Mouse (Mus musculus) 3T3-L1 (cell line): ENCODE measurements around the gene Arsg.
A peak's percentile ranks its signal among the peaks of the same experiment; 100 is the strongest.
"Not testable (repeated sequence)": the region's sequence is repeated elsewhere in the genome, so short reads cannot be mapped to it uniquely, and the experiment has no call there.

ENCODE experiments used
- DNase-seq: peaks from one replicate; pipeline ENCODE4 v3.0.0-alpha.2; 2015; ENCODE audit warnings: low read depth, low spot score

The Arsg gene

GRCm38 (mm10) chr11:109468133-109468532, 5.0 kb upstream of the Arsg start:
- DNase-seq, result no peak

DNA sequence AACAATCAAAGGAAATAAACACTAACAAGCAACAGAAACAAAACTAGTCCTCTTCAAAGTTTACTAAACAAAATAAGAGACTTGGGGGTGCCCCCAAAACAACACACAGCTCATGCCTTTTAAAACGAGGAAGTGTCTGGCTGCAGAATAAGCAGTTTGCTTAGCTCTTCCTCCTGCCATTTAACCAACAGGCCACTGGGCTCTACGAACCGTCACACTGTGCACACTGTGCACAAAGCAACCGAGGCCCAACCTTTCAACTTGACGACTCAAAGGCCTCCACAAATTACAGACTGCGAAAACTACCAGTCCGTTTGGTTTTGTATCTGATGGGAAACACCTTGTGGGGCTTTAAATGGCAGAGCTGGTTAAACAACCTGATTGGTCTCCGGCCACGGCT, 3.0 kb upstream of the Arsg start:
- DNase-seq, result no peak

DNA sequence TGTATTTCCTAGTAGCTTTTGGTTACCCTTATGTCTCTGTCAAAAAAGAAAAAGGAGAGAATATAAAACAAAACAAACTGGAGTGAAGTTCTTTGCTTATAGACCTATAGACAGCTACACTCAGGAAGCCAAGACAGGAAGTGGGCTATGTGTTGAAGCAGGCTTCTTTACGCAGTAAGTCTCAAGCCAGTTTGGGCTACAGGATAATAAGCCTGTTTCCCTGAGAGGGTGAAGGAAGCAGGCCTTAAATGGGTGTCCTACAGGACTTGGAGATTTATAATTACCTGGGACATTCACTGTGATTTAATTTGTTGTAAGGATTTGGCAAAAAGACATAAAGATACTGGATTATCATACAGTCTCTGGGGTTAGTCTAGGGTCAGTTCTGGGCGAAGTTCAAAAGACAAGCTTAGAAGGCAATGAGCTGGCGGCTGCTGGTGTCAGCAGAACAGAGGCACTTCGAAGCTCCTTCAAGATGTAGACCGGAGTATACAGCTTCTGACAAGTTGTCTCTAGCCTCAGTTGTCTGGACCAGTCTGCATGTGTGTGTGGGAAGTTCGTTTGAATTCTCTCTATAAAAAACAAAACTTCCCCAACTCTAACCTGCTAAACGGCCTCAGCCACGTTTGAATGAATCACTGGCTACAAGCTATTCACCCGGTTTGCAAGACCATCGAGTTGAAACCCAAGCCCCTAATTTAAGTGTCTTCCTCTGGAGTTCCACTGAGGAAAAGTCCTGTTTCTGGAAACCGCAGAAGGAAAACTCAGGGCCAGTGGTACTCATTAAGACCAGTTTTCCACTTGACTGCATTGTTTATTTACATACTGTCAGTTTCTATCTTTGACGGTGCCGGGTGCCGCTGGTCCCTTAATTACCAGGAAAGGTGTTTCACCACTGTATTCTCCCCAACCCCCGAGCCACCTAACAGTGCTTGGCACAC, 2.0 kb upstream of the Arsg start:
- no peak for DNase-seq

DNA sequence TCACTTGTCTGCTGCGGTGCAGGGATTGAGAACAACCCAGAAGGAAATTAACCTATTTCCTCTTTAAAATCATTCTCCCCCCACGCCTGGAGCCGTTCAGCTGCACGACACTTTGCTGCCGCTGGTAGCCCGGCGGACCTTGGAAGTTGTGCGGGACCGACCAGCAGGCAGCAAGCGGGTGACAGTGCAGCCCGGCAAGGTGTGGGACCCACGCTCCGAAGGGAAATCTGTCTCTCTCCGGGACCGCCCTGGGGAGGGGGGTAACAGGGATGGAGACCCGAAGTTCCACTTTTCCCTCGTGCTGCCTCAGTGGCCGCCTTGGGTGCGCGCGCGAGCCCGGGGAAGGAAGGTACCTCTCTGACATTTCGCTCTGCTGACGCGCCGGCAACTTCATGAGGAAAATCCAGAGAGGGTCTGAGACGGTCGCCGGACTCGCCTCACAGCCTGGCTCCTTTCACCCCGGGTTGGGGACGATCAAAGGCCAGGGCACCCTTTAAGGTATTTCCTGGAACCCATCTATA, 943 bp upstream of the Arsg start:
- DNase-seq, result no peak

- DNase-seq, result peak; percentile 28
Measured at GRCm38 (mm10) chr11:109472821-109473170, 378 bp upstream of the Arsg start.

DNA sequence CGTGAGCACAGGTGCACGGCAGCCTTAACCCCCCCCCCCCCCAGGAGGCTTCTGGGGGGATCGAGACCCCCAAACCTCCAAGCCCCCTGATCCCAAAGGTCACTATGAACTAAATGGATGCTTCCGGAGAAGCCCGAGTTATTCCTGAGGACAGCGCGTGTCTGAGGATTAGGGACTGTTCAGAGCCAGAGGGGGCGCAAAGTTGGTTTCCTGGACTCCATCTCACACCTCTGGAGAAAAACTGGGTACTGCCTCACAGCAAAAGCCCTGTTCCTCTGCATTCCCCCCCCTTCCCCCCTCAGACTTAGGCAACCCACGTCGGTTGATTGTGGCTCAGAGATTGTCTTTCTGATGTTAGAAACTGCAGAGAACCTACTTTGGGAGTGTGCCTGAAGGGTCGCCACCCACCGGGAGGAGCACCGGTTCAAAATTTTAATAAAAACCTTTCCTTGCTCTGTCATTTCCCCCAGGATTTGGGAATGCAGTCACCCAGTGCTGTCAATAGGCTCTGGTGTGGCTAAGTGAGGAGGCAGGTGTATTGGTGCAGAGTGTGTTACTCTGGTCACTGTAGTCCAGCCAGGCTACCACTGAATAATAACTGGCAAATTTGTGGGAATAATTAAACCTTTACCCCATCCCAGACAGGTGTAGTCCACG, 1.0 kb downstream of the Arsg start:
- DNase-seq, result peak; percentile 9

DNA sequence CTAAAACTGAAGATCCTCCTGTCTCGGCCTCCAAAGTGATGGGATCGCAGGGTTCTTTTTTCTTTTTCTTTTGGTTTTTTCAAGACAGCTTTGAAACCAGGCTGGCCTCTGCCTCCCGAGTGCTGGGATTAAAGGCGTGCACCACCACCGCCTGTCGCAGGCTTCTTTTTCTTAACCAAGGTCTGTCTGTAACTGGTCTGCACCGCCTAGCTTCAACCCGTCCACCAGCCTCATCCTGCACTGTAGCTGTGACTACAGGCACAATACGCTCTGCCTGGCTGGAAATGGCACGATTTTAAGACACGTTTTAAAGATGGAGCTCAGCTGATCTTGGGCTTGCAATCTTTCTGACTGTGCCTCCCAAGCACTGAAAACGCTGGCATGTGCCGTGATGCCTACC, 1.7 kb downstream of the Arsg start:
- DNase-seq, result no peak

GRCm38 (mm10) chr11:109475717-109476116, 2.5 kb downstream of the Arsg start:
- DNase-seq, result no peak

- DNase-seq, result no peak
Measured at GRCm38 (mm10) chr11:109476241-109476640, 3.1 kb downstream of the Arsg start.

DNA sequence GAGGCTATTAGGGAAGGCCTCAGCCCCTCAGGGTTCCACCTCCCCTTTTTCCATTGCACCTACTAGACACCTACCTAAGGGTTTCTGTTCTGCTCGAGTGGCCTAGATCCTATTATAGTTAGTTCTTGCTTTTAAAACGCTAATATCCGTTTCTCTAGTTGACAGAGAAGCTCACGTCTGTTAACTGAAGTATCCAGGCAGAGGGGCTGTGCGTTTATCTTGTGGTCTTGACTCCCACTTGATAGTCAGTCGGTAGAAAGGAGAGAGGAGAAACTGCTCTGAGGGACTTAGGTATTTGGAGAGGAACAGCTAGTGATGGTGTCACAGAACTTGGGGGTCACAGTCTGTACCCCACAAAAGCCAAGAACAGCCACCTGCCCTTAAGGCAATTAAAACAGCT, 3.5 kb downstream of the Arsg start:
- DNase-seq, result no peak

- DNase-seq, result no peak
Measured at GRCm38 (mm10) chr11:109477606-109478380, 4.6 kb downstream of the Arsg start.

DNA sequence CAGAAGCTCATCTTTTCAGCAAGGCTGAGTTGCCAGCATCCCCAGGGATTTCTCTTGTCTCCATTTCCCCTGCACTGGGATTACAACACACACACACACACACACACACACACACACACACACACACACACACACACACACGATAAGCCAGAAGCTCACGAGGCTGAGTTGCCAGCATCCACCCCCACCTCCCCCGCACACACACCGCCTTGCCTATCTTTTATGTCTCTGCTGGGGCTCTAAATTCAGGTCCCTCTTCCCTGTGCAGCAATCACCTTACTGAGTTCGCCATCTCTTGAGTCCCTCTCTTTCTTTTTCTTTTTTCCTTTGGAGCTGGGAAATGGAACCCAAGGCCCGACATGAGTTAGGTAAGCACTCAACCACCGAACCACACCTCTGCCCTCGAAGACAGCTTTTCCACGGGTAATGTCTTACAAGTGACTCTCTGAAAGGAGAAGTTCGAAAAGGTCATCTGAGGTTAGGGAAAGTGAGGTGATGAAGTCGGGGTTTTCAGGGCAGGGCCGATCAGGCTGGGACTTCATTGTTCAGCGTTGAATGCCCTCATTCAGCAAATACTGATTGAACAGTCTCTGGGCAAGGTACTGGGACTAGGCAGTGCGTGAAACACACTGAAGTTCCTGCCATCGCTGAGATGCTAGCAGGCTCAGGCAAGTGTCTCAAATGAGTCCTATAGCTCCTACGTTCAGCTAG, 6.6 kb downstream of the Arsg start:
- no peak for DNase-seq

GRCm38 (mm10) chr11:109480440-109480839, 7.3 kb downstream of the Arsg start:
- DNase-seq, result no peak

DNA sequence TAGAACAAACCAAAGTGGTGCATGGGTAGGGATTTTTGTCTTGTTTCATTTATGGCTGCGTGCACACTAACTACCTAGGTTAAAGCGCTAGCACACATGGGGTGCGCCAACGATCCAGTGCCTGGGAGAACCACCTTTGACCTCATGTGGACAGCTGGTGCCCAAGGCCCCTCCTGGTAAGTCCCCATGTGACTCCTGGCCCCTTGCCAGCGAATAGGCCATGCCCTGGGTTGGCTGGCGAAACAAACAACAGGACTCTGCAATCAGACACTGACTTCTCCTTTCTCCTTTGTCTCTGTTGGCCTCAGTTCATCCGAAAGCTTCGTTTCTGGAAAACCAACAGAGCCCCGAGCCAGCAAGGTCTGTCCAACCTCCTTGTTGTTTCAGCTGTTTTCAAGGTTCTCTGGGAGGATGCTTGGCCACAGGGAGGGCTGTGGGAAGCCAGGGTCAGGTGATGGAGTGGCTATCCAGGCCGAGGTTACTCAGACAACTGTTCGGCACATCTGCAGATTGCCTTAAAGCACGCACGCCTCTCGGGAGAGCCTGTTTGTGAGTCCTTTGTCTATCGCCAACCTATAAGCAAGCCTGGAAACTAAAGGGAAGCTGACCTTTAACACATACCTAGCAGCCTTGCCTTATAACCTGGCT, 12.3 kb downstream of the Arsg start:
- no peak for DNase-seq

DNA sequence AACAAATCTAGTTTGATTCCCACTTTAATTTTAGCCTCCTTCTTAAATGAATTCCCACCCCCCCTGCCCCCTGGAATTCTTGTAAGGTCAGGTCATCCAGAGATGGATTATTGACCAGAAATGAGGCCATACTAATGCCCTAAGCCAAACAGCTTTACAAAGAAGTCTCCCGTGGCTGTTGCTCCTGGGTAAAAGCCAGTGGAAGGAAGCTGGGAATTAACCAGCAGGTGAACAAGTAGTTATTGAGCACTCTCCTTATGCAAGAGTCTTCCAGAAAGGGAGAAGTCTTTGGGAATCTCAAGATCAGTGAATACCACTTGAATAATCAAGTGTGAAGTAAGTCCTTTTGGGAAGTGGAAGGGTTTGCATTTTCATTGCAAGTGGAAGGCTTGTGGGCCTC, 13.9 kb downstream of the Arsg start:
- no peak for DNase-seq

GRCm38 (mm10) chr11:109487991-109488684, 15.0 kb downstream of the Arsg start:
- DNase-seq, result no peak

- DNase-seq, result no peak
Measured at GRCm38 (mm10) chr11:109489763-109490162, 16.6 kb downstream of the Arsg start.

DNA sequence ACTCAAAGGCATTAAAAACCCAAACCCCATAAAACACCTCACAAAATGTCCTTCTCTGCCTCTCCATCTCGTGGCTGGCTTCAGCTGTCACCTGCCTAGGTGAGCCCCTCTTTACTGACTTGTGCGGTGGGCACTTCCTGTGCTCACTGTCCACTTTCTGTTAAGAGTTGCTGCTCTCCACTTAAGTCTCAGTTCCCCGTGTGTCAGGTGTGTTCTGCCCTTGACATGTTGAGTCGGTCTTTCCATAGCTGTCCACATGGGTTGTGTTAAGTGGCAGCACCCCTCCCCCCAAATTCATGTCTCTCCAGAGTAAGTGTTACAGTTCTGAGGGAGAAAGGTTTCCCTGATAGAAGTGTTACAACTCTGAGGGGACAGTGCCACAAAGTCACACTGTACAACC, 18.7 kb downstream of the Arsg start:
- no peak for DNase-seq

DNA sequence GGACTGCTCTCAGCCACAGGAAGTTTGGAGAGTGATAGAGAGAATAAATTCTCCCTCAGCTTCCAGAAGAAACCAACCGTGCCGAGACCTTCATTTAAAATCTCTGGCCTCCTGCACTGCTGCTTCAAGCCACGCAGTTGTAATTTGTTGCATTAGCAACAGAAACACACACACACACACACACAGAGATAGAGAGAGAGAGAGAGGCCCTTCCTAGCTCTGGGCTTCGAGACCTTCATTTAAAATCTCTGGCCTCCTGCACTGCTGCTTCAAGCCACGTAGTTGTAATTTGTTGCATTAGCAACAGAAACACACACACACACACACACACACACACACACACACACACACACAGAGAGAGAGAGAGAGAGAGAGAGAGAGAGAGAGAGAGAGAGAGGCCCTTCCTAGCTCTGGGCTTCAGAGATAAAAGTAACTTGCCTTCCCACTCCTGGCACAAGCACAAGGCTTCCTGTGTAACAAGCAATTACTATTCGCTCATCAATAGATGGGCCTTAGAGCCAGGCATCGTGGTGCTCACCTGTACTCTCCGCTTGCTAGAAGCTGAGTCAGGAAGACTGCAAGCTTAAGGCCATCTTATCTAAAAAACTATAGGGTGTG, 19.8 kb downstream of the Arsg start:
- DNase-seq, result not testable (repeated sequence)
